Mouse (Mus musculus): ENCODE data around the gene Tmem169. TPM values are rescaled to one million over a fixed set of nuclear protein-coding genes. Genes with fewer than 3 reads are reported as not detected.

Tmem169 gene
- polyA plus RNA-seq, 1 experiment from 2014 or later, result 5.0 TPM

GRCm38 (mm10) chr1:72347873-72348272 is 63.7 kb downstream of the Tmem169 start:
- 67% methylated on average over 6 of the region's 6 CpGs for WGBS
- Histone ChIP-seq H3K9me3 (replicated peaks) (no peaks in the 10 kb centered on the region), H3K4me3 (replicated peaks) (no peak overlapping the region), H3K27ac (no peak overlapping the region), H3K4me1 (no peaks in the 10 kb centered on the region), H3K4me2 (no peak overlapping the region), H3K27me3 (no peaks in the 10 kb centered on the region), H3K9ac (no peak overlapping the region), H3K36me3 (peaks cover 88% of the 10 kb centered on the region)
- no peak for ATAC-seq (replicated peaks; ENCODE audit: low FRiP score)

Other genes with a start within 250 kb of the Tmem169 start
- gene Mreg, start 72.1 kb upstream of the Tmem169 start, polyA plus RNA-seq (2015; fragmentation: Nextera tagmentation; extraction: Ambion mirVana), result 5.4 and 5.7 TPM in 2 replicates
- gene Pecr, start 55 bp upstream of the Tmem169 start, polyA plus RNA-seq (2015; fragmentation: Nextera tagmentation; extraction: Ambion mirVana), result 53.8 and 54.9 TPM in 2 replicates
- 54.5 and 59.4 TPM in 2 replicates for gene Xrcc5, start 23.1 kb downstream of the Tmem169 start, polyA plus RNA-seq (2015; fragmentation: Nextera tagmentation; extraction: Ambion mirVana)